ENCODE assay signal across 14 mouse cellular contexts in the genomic region with DNA sequence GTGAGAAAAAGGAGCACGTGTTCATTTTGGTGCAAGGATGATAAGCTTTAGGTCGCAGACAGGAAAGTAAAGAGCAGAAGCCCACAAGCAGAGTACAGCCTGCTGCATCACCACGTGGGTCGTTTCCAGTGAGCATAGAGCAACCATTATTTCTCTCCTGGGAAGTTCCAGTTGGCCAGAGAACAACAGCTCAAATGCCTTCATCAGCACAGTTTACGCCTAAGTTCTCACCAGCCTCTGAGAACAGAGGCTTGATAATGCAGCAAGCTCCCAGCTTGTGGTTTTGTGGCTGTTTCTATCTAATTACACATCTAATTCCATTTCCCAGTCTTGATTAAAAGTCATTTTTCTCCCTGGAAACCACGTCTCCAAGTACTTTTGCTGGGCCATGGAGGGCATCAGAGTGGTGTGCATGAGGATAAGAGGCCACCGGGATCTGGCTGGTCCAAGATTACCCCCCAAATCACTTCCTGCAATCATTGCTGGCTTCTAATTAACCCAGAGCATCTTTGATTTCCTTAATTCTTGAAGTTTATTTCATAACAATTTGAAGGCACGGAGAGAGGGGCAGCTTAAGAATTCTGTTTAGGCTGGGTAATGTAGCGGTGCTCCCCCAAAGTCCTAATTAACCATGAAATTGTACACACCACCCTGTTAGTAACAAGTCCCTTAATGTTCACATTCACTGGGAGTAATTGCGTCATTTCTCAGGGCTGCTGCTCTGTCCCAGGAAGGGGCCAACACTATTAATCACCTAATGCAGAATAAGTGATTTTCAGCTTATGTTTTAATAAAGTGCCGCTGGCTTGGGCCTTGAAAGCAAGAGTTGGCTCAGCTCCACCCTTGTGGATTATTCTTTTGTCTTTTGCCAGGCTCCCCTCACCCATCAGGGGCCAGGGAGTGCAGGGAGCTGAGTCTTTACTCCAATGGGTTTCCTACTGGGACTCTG.
DNase-seq lines count a peak whose midpoint lies in the region; ATAC-seq lines count a peak whose summit lies in the region.
"Had no signal": no experiment of that assay in that cellular context is flagged by ENCODE, and none has a peak within 500 bp of the region (broad histone marks: within the 10 kb centered on the region; RNA-seq: fewer than 3 reads in every experiment).

No protein-coding gene starts in this region.

- H3K27me3 ChIP-seq in lung, embryonic 16.5 days (ENCODE audit: control insufficient read depth, insufficient read depth, low read depth, low read length): no peaks in the 10 kb centered on the region
- H3K27me3 ChIP-seq in forebrain, embryonic 16.5 days (replicated peaks; ENCODE audit: control insufficient read depth, insufficient read depth, low read length): 0 out of 2 replicates have a peak, but pooled peaks cover 4% of the 10 kb centered on the region
- no peaks in the 10 kb centered on the region for H3K27me3 ChIP-seq in midbrain, embryonic 16.5 days (ENCODE audit: control insufficient read depth, insufficient read depth, low read depth, low read length)
- H3K27me3 ChIP-seq: embryonic facial prominence, embryonic 12.5 days had no signal

- no peak overlapping the region for H3K9ac ChIP-seq in lung, embryonic 16.5 days (ENCODE audit: low read length)
- H3K9ac ChIP-seq in forebrain, embryonic 16.5 days (replicated peaks; ENCODE audit: low read depth, low read length): no peak overlapping the region
- no peak overlapping the region for H3K9ac ChIP-seq in midbrain, embryonic 16.5 days (ENCODE audit: low read depth, low read length)
- H3K9ac ChIP-seq: embryonic facial prominence, embryonic 12.5 days had no signal

- H3K4me2 ChIP-seq in lung, embryonic 16.5 days (ENCODE audit: low read depth, low read length): no peak overlapping the region
- no peak overlapping the region for H3K4me2 ChIP-seq in forebrain, embryonic 16.5 days (ENCODE audit: low read length)
- H3K4me2 ChIP-seq in midbrain, embryonic 16.5 days (ENCODE audit: low read length): no peak overlapping the region
- H3K4me2 ChIP-seq: embryonic facial prominence, embryonic 12.5 days had no signal

- H3K4me1 ChIP-seq in lung, embryonic 16.5 days (replicated peaks; ENCODE audit: control insufficient read depth, insufficient read depth, low read length): 0 out of 2 replicates have a peak, but pooled peaks cover 4% of the 10 kb centered on the region
- H3K4me1 ChIP-seq in forebrain, embryonic 16.5 days (replicated peaks; ENCODE audit: control insufficient read depth, insufficient read depth, low read length): peaks cover 10% of the 10 kb centered on the region
- peaks cover 12% of the 10 kb centered on the region; the same call in 1 of the 2 replicates for H3K4me1 ChIP-seq in midbrain, embryonic 16.5 days (ENCODE audit: control insufficient read depth, insufficient read depth, low read length)
- H3K4me1 ChIP-seq: heart, embryonic 10.5 days had no signal

- H3K27ac ChIP-seq in lung, embryonic 16.5 days (ENCODE audit: low read length): no peak overlapping the region
- no peak overlapping the region for H3K27ac ChIP-seq in forebrain, embryonic 16.5 days (ENCODE audit: low read length)
- no peak overlapping the region; the same call in 1 of the 2 replicates for H3K27ac ChIP-seq in midbrain, embryonic 16.5 days (ENCODE audit: low read length)
- H3K27ac ChIP-seq: embryonic facial prominence, embryonic 12.5 days; heart, embryonic 10.5 days; macrophage had no signal

- no peaks in the 10 kb centered on the region for H3K36me3 ChIP-seq in lung, embryonic 16.5 days (ENCODE audit: control insufficient read depth, insufficient read depth, low read length)
- H3K36me3 ChIP-seq in forebrain, embryonic 16.5 days (ENCODE audit: control insufficient read depth, insufficient read depth): no peaks in the 10 kb centered on the region
- no peaks in the 10 kb centered on the region for H3K36me3 ChIP-seq in midbrain, embryonic 16.5 days (ENCODE audit: control insufficient read depth, insufficient read depth, low read length)
- H3K36me3 ChIP-seq: embryonic facial prominence, embryonic 12.5 days; G1E; heart, embryonic 10.5 days had no signal

- peak; percentile 20 to 25 for DNase-seq in cerebellum, postnatal 10 days
- DNase-seq in lung, adult 18-20 months: no peak
- no peak for DNase-seq in spleen, postnatal 36 days (ENCODE audit: low spot score in 2 of 2)
- DNase-seq in embryo, embryonic 11 days: no peak
- DNase-seq: cerebellum, adult 11 months; kidney, postnatal 14 days had no signal

- 46% methylated on average over 11 of the region's 11 CpGs for WGBS in lung, embryonic 16.5 days
- WGBS in forebrain, embryonic 16.5 days: 13% methylated on average over 11 of the region's 11 CpGs
- WGBS in midbrain, embryonic 16.5 days: 36% methylated on average over 11 of the region's 11 CpGs

- H3K4me3 ChIP-seq in lung, embryonic 16.5 days (ENCODE audit: low read length): no peak overlapping the region
- no peak overlapping the region for H3K4me3 ChIP-seq in forebrain, embryonic 16.5 days (replicated peaks; ENCODE audit: low read length)
- H3K4me3 ChIP-seq in midbrain, embryonic 16.5 days (ENCODE audit: low read depth, low read length): no peak overlapping the region
- H3K4me3 ChIP-seq: embryonic facial prominence, embryonic 12.5 days; heart, embryonic 10.5 days had no signal

- H3K9me3 ChIP-seq in lung, embryonic 16.5 days (ENCODE audit: control insufficient read depth, low read length): no peaks in the 10 kb centered on the region
- H3K9me3 ChIP-seq in forebrain, embryonic 16.5 days (ENCODE audit: control insufficient read depth, low read length): no peaks in the 10 kb centered on the region
- H3K9me3 ChIP-seq in midbrain, embryonic 16.5 days (replicated peaks; ENCODE audit: control insufficient read depth, low read length, poor library complexity, severe bottlenecking): no peaks in the 10 kb centered on the region
- H3K9me3 ChIP-seq: embryonic facial prominence, embryonic 12.5 days; G1E; heart, embryonic 10.5 days had no signal

- no peak for ATAC-seq in cerebellum, adult (ENCODE audit: insufficient number of reproducible peaks, low FRiP score, low TSS enrichment)
- peak; percentile 93 for ATAC-seq in lung, embryonic 16.5 days (ENCODE audit: low read depth)
- ATAC-seq in forebrain, embryonic 16.5 days: peak; percentile 90
- peak; percentile 33; the same call in 1 of the 2 replicates for ATAC-seq in midbrain, embryonic 16.5 days

Comparison
In these comparisons a context has a peak if more than half of its experiments do, and no peak if none do; other contexts are left out.
1. DNase-seq: peak in cerebellum, postnatal 10 days (2 of 2); none in lung, adult 18-20 months (0 of 2), spleen, postnatal 36 days (0 of 2) and embryo, embryonic 11 days (single experiment).